Mouse (Mus musculus): ENCODE results near the gene Lrrc8b.

DNA sequence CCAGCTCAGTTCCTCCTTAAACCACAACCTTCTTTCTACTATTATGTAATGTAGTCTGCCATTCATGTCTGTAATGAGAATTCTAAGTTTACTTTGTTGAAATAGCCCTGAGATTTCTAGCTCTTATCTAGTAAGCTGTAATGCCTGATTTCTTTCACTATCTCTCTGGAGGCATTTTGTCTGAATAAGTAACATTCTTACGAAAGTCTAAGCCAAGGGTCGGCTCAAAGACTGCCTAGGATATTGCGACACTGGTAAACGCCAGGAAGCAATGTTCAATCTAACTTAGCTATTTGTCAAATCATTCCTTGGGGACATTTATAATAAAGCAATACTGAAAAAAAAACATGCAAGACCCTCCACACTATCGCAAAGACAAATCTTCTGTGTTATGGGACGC is 21.8 kb upstream of the Lrrc8b start:
- TF ChIP-seq CTCF (conservative IDR thresholded peaks at IDR 0.05; ENCODE audit: insufficient read depth, insufficient read length, low read depth, low read length) (no peak), POLR2A (IDR thresholded peaks at IDR 0.05; ENCODE audit: low read depth, low read length) (no peak)

All from kidney, adult 2 months (tissue).